Mouse (Mus musculus): Measurements from ENCODE around the gene Tbl1xr1.

Tbl1xr1 gene

DNA sequence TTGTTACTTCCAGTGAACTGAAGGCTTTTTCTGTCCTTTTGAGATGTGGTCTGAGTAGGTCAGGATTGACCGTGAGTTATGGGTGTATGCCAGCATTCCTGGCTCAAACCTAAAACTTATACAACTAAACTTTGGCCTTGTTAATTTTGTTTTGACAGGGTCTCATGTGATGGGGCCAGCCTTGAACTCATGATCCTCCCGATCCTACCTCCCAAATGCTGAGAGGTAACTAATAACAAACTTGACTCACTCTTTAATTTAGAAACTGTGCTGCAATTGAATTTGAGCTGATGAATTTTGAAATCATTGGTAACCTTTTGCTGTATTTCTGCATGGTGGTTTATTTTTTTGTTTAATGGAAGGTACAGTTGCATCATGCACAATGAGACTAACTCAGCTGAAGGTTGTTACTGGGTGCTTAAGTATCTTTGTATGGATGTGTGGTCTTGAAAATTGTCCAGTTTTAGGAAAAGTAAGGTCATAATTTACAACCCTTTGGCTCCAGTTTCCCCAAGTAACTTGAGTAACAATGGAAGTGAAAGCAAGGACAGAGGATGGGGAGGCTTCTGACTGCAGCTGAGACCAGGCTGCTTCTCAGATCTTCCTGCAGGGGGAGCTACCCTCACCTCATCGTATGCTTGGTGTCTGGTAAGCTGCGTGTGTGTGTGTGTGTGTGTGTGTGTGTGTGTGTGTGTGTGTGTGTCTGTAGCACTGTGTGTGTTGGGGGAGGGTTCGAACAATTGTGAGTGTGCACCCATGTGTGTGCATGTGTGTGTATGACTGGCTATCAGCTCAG, 66.6 kb downstream of the Tbl1xr1 start:
- DNase-seq (ENCODE audit: low spot score) = no peak

DNA sequence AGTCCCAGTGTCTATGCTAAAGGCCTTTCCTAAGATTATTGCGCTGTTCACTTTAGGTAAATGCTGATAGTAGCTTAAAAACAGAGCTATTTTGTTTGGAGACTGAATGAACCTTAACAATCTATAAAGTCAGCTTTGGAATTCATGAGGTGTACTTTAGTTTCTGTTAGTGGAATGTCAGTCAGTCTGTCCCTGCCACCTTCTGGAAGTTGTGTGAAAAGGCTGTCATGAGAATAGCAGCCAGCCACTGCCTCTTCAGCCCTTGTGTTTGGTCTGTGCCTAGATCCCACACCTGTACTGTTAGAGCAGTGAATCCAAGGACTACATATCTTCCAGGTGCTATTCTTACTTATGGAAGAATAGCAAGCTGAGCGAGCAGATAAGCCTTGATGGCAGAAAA, 67.8 kb downstream of the Tbl1xr1 start:
- DNase-seq (ENCODE audit: low spot score) = no peak

DNA sequence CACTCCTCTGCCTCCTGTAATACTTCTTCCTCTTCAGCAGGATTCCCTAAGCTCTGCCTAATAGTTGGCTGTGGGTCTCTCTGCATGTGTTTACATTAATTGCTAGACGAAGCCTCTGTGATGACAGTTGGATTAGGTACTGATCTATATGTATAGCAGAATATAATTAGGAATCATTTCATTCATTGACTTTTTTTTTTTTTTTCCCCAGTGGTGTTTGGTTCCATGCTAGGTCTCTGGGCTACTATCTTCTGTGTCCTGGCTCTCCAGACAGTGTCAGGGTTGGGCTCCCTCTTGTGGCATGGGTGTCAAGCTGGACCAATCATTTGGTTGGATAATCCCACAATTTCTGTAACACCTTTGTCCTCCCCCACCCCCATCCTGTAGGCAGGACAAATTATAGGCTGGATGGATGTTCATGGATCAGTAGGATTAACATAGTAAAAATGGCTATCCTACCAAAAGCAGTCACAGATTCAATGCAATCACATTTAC, 71.0 kb downstream of the Tbl1xr1 start:
- DNase-seq (ENCODE audit: low spot score) = no peak

DNA sequence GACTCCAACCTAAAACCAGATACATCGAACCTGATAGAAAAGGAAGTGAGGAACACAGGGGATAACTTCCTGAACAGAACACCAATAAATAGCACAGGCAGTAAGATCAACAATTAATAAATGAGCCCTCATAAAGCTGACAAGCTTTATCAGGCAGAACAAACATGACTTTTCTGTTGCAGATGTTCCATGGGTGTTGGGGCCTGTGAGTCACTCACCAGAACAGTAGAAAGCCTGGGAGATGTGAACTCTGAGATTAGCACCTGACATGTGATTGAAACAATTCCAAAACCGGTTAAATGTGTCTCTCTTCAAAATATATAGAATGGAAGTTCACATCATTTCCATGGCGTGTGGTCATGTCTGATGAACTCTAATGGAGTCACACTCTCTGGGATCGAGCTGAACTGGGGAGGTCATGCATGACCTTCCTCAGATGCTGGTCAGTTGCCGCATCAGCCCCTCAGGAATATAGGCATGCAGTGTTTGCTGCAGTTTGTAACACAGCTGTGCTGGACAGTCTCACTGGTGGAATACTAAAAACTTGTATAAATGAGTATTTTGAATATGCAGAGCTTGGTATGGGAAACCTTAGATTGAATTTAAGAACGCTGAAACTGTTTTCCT, 72.0 kb downstream of the Tbl1xr1 start:
- DNase-seq (ENCODE audit: low spot score) = no peak

DNA sequence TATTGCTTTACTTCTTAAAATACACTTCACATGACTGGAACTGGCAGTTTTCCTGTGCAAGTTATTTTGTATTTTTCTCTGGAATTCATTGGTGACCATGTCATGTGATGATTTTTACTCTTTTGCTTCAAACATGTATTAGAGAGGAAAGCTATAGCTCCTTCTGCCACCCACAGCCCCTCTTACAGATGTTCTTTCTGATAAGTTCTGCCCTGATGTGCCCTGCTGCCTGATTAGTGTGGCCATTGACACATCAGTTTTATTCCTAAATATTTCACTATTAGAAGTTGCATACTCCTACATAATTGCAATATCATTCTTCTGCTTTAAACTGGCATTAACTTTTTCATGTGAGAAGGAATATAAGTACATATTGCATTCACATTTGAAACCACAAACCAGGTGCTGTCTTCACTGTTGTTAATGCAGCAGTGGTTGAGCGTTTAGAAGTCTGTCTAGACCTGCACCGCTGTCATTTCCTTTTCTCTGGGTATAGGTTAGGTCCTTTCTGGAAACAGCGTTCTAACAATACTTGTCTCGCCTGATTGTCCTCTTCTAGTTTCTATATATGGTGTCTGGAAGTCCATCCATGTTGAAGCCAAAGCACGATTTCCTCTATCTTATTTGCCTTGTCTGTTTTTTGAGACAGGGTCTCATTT, 74.5 kb downstream of the Tbl1xr1 start:
- DNase-seq (ENCODE audit: low spot score) = no peak

DNA sequence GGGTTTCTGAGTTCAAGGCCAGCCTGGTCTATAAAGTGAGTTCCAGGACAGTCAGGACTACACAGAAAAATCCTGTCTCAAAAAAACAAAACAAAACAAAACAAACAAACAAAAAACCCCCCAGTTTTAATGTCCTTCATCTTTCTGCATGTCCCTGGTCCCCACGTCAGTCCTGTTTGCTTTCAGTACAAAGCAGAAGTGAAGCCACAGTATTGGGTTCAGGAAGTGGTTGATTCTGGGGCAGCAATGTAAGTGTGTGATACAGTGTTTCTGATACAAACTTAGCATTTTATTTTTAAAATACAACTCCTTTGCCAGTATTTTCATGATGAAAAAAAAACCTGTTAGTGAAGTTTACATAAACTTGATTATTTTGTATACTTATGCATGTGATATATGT, 76.3 kb downstream of the Tbl1xr1 start:
- no peak for DNase-seq (ENCODE audit: low spot score)

DNA sequence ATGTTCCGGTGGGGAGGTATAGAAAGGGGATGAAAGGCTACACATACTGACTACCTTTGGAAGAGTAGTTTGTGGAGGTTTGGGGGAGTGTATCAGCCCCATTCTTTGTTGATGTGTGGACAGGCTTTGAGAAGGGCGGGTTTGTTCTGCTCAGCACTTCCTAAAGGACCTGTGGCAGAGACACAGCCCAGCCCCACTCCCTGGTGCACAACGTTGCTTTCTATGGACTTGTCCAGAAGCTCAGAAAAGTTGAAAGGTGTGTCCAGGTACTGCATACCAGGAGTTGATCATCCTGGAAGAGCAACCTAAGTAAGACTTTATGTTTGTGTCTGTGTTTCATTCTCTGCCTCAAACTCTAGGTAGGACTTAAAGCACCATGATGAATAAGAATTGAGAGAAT, 78.1 kb downstream of the Tbl1xr1 start:
- no peak for DNase-seq (ENCODE audit: low spot score)

DNA sequence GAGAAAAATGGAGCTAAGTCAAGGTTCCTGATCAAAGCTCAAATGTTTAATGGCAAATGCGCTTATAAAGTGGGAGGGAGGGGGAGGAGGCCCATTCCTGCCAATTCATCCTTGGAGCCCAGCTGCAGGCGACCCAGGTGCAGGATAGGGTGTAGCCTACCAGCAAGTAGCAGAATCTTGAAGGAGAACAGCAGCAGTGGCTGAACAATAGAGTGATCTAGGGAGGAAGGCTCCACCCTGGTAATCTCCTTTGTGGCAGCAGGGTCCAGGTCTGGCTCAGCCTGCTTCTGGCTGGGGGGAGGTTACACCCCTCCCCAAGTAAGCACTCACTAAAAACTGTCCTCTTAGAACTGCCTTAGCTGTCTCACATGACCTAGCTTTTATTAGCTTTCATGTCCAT, 79.9 kb downstream of the Tbl1xr1 start:
- DNase-seq (ENCODE audit: low spot score) = no peak

DNA sequence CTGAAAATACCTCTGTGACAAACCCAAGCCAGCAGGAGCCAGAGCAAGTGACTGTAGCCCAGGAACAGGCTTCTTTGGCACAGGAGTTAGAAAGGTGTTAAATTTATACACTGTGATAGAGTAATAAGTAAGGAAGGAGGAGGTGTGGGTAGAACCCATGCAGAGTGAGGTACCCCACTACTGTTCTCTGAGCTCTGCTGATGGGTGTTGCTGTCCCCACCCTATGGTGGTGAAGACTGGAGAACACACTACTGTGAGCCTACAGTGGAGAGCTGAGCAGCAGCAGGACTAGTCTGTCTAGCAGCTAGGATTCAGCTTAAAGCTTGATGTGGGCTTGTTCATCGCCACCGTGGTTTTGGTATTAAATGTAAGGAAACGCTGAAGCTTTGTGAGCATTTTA, 86.5 kb downstream of the Tbl1xr1 start:
- no peak for DNase-seq (ENCODE audit: low spot score)

DNA sequence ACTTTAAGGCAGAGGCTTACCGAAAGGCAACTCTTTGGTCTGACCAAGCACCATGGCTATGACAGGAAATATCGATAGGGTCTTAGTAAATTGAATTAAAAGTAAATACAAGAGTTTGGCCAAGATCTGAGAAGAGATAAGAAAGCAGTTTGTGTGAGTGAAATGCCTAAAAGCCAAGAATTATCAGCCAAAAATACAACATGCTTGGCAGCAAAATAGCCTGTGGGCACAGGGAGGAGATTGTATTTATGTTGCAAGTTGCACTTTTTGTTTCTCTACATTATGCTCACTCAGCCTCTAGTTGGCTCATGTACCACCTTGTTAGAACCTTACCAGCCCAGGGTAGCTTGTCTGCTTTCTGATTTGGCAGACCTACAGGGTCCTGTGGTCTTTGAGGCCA, 91.4 kb downstream of the Tbl1xr1 start:
- no peak for DNase-seq (ENCODE audit: low spot score)

DNA sequence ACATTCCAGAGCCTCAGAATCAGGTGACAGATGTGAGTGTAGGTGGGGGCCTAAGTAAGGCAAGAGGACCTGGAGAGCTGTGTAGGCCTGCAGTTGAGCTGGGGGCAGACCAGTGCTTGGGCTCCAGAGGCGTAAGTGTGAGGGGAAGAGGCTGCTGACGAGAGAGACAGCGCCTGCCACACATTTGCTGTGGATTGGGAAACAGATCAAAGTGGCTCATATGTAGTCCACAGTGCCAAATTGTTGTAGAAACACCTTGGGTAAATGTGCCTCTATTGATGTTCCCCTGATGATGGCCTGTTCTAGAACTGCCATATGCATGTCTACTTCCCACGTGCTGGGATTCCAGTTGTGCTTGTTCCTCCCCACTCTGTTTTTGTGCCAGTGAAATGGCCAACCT, 92.0 kb downstream of the Tbl1xr1 start:
- no peak for DNase-seq (ENCODE audit: low spot score)

DNA sequence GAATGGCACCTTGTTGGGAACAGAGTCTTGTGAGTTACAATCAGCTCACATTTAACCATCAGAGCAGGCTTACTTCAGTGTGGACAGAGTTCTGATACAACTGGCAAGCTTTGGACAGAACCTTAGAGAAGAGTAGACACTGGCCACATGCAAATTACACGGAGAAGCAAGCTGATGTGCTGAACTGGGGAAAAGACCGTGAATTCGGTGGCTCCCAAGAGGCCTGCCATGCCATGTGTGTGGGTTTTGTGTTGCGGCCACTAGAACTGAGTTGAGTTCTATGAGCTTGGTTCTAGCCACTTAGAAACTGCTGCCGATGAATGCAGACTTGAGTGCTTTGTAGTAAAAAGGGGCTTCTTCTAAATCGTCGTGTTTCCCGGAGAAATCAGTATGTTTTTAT, 95.1 kb downstream of the Tbl1xr1 start:
- DNase-seq (ENCODE audit: low spot score) = no peak

DNA sequence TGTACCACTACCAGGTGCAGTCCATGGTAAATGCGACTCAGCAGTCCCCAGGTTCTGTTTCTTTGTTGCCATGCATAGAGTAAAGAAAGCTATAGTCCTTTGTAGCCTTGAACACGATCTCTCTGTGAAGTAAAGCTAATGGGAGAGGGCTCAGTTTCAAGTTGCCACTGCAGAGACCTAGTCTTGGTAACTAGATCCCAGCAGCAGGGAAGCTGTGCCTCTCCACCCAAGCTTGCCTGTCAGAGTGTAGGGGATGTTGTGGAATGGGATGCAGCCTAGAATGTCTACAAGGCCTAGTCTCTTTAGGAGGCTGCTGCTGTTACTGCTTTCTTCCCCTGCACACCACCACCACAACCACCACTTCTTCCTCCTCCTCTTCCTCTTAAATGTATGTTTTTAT, 96.0 kb downstream of the Tbl1xr1 start:
- DNase-seq (ENCODE audit: low spot score) = no peak

DNA sequence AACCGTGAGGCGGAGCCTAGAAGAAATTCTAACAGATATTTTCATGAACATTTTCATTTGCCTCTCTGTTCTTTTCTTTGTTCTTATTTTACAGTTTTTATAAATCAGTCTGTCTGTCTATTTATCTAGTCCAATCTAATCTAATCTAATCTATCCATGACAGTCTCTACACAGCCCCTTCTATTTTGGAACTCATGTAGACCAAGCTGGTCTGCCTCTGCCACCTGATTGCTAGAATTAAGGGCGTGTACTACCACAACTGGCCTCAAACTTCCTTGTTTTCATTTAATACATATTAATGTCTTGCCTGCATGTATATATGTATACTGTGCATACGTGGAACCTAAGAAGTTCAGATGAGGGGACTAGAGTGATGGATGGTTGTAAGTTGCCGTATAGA, 96.7 kb downstream of the Tbl1xr1 start:
- no peak for DNase-seq (ENCODE audit: low spot score)

DNA sequence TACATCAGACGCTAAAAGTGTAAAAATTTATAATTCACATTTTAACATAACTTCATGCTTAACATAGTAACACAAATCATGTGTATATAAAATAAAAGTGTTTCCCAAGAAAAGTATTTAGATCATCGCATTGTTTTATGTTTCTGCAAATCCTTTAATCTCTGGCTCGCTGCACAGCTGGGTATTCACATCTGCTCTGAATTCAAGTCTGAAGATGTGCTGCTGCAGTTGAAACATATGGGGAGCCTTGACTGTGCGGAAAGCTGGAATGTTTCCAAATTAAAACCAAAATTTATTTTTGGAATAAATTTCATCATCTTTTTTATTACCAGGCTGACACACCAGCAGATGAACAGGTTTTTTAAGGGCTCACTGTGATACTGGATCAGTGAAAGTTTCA, 97.8 kb downstream of the Tbl1xr1 start:
- DNase-seq (ENCODE audit: low spot score) = no peak

DNA sequence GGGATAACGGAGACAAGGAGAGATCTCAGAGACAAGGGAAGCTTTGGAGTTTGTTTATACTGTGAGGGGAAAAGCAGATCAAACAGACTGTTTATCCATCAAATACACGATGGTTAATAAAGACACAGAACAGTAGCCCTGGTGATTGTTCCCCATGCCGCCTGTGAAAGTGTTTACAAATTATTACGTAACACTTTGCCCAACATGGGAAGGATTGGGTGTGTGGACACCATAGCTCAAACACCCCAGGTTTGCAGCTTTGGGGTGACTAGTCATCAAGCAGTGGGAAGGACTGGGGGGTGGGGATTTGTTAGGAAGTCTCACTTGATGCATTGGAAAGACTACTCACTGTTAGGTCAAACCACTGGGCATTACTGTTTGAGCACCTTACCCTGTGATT, 103.6 kb downstream of the Tbl1xr1 start:
- no peak for DNase-seq (ENCODE audit: low spot score)

DNA sequence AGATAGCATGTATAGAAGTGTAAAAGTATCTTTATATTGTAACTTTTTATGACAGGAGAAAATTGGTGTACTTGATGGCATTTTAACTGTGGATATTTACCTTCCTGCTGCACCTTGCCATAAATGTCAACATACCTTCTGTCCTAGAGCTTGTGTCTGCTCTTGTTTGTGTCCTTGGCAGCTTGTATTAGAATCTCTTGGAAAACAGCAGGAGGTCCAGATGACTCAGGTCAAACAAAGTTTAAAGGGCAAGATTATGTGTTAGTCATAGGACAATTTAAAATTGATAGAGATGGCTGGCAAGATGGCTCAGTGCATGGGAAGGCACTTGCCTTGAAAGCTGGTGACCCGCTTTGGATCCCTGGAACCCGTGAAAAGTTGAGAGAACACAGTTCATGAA, 104.6 kb downstream of the Tbl1xr1 start:
- DNase-seq (ENCODE audit: low spot score) = no peak

DNA sequence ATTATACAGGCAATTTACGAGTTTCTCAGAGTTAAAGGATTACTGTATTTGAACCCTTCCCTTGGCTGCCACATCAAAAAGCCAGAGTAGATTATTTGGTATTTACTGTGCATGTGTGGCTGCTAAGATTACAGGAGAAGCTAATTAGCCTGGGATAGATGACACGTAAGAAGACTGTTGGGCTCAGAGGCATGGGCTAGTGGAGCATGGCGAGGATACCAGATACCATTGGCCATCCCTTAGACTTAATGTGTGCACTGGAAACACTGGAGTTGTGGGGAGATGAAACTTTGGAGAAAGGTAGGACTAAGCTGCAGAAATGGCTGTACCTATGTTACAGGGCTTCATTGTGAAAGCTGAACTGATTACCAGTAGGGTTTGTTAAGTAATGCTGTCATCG, 108.8 kb downstream of the Tbl1xr1 start:
- no peak for DNase-seq (ENCODE audit: low spot score)

DNA sequence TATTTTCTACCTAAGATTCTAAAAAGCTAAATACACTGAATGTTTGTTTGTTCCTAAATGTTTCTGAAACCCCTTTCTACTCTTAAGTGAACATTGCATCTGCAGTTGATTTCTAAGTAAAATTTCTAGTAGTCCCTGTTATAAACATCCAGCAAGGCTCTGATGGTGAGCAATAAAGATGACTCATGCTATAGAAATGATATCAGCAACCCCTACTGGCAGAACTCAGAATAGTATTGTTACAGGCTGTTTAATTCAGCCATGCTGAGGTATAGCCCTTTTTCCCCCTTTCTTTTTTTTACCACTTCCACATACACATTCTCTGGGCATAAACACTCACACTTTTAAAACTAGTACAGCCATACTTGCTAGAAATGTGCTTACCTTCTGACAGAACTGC, 114.0 kb downstream of the Tbl1xr1 start:
- DNase-seq (ENCODE audit: low spot score) = no peak

DNA sequence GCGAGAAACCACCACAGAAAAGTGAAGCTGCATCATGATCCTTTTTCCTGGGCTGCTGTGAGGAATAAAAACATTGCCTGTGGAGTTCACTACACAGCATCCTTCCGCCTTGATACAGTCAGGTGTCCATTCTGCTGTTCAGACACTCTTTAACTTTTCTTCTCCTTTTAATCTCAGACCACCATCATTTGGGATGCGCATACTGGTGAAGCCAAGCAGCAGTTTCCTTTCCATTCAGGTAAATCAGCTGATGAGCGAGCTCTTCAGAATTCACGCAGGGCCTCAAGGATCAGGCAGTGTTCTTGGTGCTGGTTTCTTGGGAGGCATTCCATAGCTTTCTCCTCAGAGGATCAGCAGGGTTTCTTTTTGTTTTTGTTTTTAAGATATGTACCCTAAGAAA, 116.5 kb downstream of the Tbl1xr1 start:
- DNase-seq (ENCODE audit: low spot score) = no peak

DNA sequence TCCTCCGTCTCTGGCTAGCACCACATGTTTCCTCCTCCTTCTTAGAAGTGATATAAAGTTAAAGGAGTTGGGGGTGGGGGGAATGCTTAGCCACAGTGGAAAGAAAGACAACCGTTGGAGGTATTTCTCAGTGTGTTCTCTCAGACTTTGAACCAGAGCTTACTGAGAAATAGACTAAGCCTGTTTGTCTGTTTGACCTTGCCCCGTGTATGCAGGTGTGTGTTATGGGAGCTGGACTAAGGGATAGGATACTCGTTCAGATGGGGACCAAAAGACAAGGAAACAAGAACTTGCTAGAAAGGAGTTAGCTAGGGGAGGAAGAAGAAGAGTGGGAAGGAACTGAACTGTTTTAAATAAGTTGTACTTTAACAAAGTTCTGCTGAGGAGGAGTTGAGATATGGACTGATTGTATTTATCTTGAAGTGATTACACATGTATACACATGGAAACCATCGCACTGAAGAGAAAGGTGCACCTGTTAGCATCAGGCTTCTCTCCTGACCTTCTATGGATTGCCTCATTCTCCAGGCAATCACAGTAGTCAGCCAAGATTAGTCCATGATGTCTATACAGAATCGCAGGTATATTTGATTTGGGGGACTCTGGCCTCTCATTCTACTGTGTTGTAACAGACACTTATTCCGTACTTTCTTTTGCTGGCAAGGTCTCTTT, 117.9 kb downstream of the Tbl1xr1 start:
- no peak for DNase-seq (ENCODE audit: low spot score)

DNA sequence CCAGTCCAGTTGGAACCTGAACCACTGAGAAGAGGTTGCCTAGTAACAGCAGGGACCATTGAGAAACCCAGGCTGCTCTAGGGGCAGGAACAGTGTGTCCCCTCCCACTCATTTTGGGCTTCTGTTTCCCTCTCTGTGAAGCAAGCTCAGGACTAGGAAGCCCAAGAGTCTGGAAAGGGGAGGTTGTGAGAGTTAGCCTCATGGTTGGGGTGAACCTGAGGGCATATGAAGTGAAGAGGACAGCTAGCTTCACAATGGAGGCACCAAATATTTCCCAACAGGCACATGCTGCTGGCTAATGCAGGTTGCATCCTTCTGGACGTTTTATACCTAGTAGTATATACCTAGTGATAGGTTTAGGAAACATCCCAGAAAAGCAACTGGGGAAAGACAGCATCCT, 122.3 kb downstream of the Tbl1xr1 start:
- DNase-seq (ENCODE audit: low spot score) = no peak

DNA sequence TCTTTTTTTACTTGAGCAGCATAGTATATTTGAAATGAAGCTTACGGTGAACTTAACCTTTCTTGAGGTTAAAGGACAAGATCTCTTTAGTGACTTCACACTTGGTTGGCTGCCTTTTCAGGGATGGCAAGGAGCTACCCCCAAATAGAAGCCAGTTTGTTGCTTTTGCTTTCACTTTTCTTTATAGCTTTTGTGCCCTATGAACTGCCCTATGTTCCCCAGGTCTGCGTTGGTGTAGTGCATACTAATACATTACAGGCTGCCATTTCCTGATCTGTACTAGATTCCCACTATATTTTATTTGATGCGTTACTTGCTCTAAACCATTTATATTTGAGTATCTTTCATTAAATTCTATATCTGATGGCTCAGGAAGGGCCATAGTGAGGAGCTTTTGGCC, 127.7 kb downstream of the Tbl1xr1 start:
- DNase-seq (ENCODE audit: low spot score) = no peak
